Mouse (Mus musculus) cerebellum, adult 2 months (tissue): ENCODE data around the gene Efr3b.

ENCODE experiments used
- CTCF ChIP-seq: fragments of 200-500 bp; IDR thresholded peaks from 2 replicates; pipeline ENCODE4 v1.5.1; 2011; ENCODE audit warnings: low read depth, mild to moderate bottlenecking, control low read depth, low read length, moderate library complexity, borderline replicate concordance; ENCODE audit not compliant: insufficient read depth
- POLR2A ChIP-seq: fragments of 200-500 bp; IDR thresholded peaks from 2 replicates; pipeline ENCODE4 v1.6.1; 2011; ENCODE audit warnings: low read length, control low read depth, borderline replicate concordance; ENCODE audit not compliant: insufficient read depth

- TF ChIP-seq POLR2A (no peak), CTCF (no peak)
Measured at GRCm38 (mm10) chr12:4068551-4068950, 29.8 kb upstream of the Efr3b start.
